Mouse (Mus musculus) heart, embryonic 11.5 days (tissue): ENCODE results near the gene Wscd1. TPM values are rescaled to one million over a fixed set of nuclear protein-coding genes. Genes with fewer than 3 reads are reported as not detected.

Source experiments
- ATAC-seq: fragments of 200-750 bp; cut with Nextera tagmentation; replicated peaks from 2 replicates; pipeline ENCODE4 v1.8.0; 2017; ENCODE audit warnings: moderate library complexity; ENCODE audit not compliant: insufficient number of reproducible peaks, low FRiP score, low TSS enrichment
- H3K27ac ChIP-seq: fragments of 300-500 bp; sonication (generic); 2 replicates; pipeline ENCODE4 v1.5.1; 2014; ENCODE audit warnings: mild to moderate bottlenecking, low read depth, low read length
- H3K27me3 ChIP-seq: fragments of 300-500 bp; sonication (generic); 2 replicates; pipeline ENCODE4 v1.6.1; 2014; ENCODE audit warnings: mild to moderate bottlenecking, low read length, mixed read lengths; ENCODE audit not compliant: control insufficient read depth, insufficient read depth
- H3K36me3 ChIP-seq: fragments of 300-500 bp; sonication (generic); 2 replicates; pipeline ENCODE4 v1.6.1; 2014; ENCODE audit warnings: mild to moderate bottlenecking, low read length, moderate library complexity, mixed read lengths; ENCODE audit not compliant: control insufficient read depth, insufficient read depth
- H3K4me1 ChIP-seq: fragments of 300-500 bp; sonication (generic); 2 replicates; pipeline ENCODE4 v1.6.1; 2014; ENCODE audit warnings: low read length; ENCODE audit not compliant: control insufficient read depth, insufficient read depth
- H3K4me2 ChIP-seq: fragments of 300-500 bp; sonication (generic); 2 replicates; pipeline ENCODE4 v1.6.1; 2014; ENCODE audit warnings: mild to moderate bottlenecking, moderate library complexity
- H3K4me3 ChIP-seq: fragments of 300-500 bp; sonication (generic); 2 replicates; pipeline ENCODE4 v1.5.1; 2014; ENCODE audit warnings: low read depth, low read length
- H3K9ac ChIP-seq: fragments of 300-500 bp; sonication (generic); 2 replicates; pipeline ENCODE4 v1.6.1; 2014; ENCODE audit warnings: mild to moderate bottlenecking, low read depth, low read length, moderate library complexity
- H3K9me3 ChIP-seq: fragments of 300-500 bp; sonication (generic); replicated peaks from 2 replicates; pipeline ENCODE4 v1.6.1; 2016; ENCODE audit warnings: low read length; ENCODE audit not compliant: control insufficient read depth
- WGBS: fragments of 180-500 bp; shearing (Covaris S2); extraction: QIAGEN DNeasy Blood & Tissue Kit; methylation state at CpG from one replicate; pipeline ENCODE4 v1.1.7; 2014; ENCODE audit not compliant: insufficient replicate concordance; 5-methylcytosine and 5-hydroxymethylcytosine counted together
- polyA plus RNA-seq: library from polyadenylated mRNA; unstranded; fragments of >200 nt; fragmentation: Nextera tagmentation; extraction: Ambion mirVana; gene quantifications from 2 replicates; pipeline ENCODE4 v1.2.1, GENCODE M21; 2014

Gene Wscd1
- polyA plus RNA-seq, 1 experiment from 2014 or later, result 1.9 TPM

DNA sequence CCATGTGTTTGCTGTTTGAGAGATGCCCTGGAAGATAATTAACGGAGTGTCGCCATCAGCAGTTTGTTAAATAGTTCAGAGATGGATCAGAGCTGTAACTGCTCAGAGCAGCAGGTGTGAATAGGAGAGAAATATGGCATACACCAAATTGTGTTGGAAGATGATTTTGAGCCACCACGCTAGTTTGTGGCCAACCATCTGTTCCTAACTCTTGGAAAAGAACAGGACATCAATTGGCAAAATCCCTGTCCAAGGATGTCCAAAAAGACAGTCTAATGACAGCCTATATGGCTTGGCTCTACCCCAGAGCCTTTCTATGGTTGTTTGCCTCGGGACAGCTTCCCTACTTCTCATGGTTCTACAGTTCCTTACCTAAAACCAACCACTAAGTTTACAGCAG lies 49.5 kb downstream of the Wscd1 start:
- Histone ChIP-seq H3K9me3 (no peaks in the 10 kb centered on the region), H3K36me3 (no peaks in the 10 kb centered on the region), H3K4me2 (no peak overlapping the region), H3K27me3 (no peaks in the 10 kb centered on the region), H3K9ac (no peak overlapping the region), H3K4me3 (no peak overlapping the region), H3K27ac (no peak overlapping the region), H3K4me1 (no peaks in the 10 kb centered on the region)
- no peak for ATAC-seq
- WGBS, result 75% methylated on average over 4 of the region's 4 CpGs

DNA sequence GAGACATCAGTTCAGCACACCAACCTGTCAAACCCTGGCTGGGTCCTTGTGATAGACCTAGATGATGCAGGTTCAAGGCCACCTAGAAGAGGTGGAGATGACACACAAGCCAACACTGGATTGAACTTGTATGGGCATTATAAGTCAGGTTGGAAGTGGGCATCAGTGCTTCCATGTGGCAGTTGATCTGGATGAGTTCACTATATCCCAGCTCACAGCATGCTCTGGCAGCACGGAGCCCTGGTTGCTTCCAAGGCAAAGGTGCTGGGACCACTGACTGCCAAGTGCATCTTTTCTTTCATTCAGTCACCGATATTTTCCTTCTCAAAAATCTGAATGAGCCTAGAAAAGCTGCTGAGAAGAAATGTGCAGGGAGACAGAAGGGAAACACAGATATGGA lies 58.8 kb downstream of the Wscd1 start:
- no peaks in the 10 kb centered on the region for H3K9me3 ChIP-seq
- no peak overlapping the region for H3K27ac ChIP-seq
- 80% methylated on average over 2 of the region's 2 CpGs for WGBS
- H3K4me2 ChIP-seq, result no peak overlapping the region
- no peaks in the 10 kb centered on the region for H3K4me1 ChIP-seq
- no peak for ATAC-seq
- H3K4me3 ChIP-seq, result no peak overlapping the region
- no peak overlapping the region for H3K9ac ChIP-seq
- H3K36me3 ChIP-seq, result no peaks in the 10 kb centered on the region
- H3K27me3 ChIP-seq, result no peaks in the 10 kb centered on the region

DNA sequence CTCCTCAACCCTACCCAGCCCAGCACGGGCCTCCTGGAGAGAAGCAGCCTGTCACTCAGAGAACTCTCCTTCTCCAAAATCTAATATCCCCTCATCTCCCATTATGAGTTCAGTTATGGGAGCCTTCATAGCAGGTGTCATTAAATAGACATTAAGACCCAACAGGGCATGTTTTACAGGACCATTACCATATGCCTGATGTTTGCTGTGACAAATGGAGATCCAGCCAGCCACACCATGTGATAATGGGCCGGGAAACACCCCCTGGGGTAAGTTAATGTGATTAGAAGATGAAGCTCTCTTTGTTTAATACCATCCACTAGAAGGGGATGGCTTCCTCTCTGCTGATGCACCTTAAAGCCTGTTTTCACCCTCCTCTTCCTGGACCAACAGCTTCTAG lies 62.1 kb downstream of the Wscd1 start:
- Histone ChIP-seq H3K4me3 (no peak overlapping the region), H3K9ac (no peak overlapping the region), H3K9me3 (no peaks in the 10 kb centered on the region), H3K4me2 (no peak overlapping the region), H3K27me3 (no peaks in the 10 kb centered on the region), H3K36me3 (no peaks in the 10 kb centered on the region), H3K4me1 (no peaks in the 10 kb centered on the region), H3K27ac (no peak overlapping the region)
- 47% methylated on average over 2 of the region's 2 CpGs for WGBS
- no peak for ATAC-seq

DNA sequence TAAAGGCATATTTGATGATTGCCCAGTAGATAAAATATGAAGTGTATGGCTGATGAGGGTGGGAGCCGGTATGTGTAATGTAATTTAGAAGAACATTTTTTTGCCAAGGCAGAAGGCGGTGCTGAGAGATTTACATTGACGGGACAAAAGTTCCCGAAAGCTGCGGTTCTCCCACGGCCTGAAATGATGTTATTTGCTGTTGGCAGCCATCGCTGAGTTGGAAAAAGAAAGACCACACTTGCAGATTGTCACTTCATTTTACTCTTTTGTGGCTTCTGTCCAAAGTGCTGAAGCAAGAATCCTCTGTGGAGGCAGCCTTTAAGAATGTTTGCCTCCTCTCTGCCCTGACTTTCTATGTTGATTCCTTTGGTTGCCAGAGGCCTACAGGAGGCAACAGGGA lies 63.2 kb downstream of the Wscd1 start:
- Histone ChIP-seq H3K27ac (no peak overlapping the region), H3K4me2 (no peak overlapping the region), H3K9me3 (no peaks in the 10 kb centered on the region), H3K36me3 (no peaks in the 10 kb centered on the region), H3K4me1 (no peaks in the 10 kb centered on the region), H3K27me3 (no peaks in the 10 kb centered on the region), H3K4me3 (no peak overlapping the region), H3K9ac (no peak overlapping the region)
- no peak for ATAC-seq
- 79% methylated on average over 7 of the region's 7 CpGs for WGBS

DNA sequence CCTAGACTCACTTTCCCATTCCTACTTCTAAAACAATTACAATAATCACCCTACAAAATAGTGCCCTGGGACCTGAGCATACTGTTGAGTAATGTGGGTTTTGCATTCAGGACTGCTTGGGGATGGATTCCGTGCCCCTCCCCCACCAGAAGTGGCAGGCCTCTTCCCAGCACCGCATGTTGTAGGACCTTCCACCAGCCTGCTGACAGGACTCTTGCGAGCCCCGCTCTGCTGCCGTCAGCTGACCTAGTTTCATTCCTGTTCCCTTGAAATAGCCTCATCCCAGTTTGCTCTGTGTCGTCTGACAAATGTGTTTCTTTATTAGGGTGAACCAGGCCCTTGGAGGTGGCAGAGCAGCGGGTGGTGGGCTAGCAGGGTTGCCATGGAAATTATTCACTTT lies 64.8 kb downstream of the Wscd1 start:
- Histone ChIP-seq H3K36me3 (no peaks in the 10 kb centered on the region), H3K4me1 (no peaks in the 10 kb centered on the region), H3K27me3 (no peaks in the 10 kb centered on the region), H3K9ac (no peak overlapping the region), H3K4me3 (no peak overlapping the region), H3K9me3 (no peaks in the 10 kb centered on the region), H3K4me2 (no peak overlapping the region), H3K27ac (no peak overlapping the region)
- 53% methylated on average over 7 of the region's 7 CpGs for WGBS
- ATAC-seq, result no peak

DNA sequence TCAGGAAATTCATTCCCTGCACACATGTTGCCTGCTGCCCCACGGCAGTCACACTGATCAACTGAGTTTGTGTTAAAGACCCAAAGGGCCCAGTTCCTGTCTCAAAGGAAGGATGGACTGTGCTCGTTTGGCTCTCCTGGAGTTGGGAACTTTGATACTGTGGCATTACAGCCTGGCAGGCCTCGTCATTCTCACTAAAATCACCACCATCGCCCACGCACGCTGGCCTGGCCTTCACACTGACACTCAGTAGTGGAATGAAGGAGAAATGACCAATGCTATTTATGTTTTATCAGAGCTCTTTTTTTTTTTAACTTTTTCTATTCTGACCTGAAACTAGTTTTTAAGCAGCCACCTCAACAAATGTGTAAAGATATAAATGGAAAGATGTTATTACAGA lies 65.6 kb downstream of the Wscd1 start:
- Histone ChIP-seq H3K4me2 (no peak overlapping the region), H3K9me3 (no peaks in the 10 kb centered on the region), H3K4me1 (no peaks in the 10 kb centered on the region), H3K27me3 (no peaks in the 10 kb centered on the region), H3K4me3 (no peak overlapping the region), H3K36me3 (no peaks in the 10 kb centered on the region), H3K27ac (no peak overlapping the region), H3K9ac (no peak overlapping the region)
- 75% methylated on average over 6 of the region's 6 CpGs for WGBS
- no peak for ATAC-seq

DNA sequence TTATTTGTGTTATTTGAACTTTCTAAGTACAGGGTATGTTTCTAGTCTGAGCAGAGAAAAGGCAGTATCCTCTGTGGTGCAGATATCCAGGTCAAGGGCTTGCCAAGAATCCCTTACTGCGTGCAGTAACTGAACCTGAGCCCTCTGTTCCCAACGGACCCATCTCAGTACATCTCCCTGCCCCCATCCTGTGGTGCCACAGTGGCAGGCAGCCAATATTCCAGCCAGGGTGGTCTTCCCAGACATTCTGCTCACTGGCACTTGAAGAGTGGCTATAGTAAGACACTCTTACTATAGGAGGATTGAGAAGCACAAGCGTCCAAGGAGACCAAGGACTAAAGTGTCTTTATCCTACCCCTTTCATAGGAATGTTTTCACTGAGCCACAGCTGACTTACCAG lies 67.2 kb downstream of the Wscd1 start:
- H3K4me2 ChIP-seq, result no peak overlapping the region
- 75% methylated on average over 3 of the region's 3 CpGs for WGBS
- no peak overlapping the region for H3K4me3 ChIP-seq
- no peak overlapping the region for H3K27ac ChIP-seq
- H3K9ac ChIP-seq, result no peak overlapping the region
- H3K4me1 ChIP-seq, result no peaks in the 10 kb centered on the region
- ATAC-seq, result no peak
- H3K36me3 ChIP-seq, result no peaks in the 10 kb centered on the region
- H3K27me3 ChIP-seq, result 0 out of 2 replicates have a peak, but pooled peaks cover 4% of the 10 kb centered on the region
- no peaks in the 10 kb centered on the region for H3K9me3 ChIP-seq

DNA sequence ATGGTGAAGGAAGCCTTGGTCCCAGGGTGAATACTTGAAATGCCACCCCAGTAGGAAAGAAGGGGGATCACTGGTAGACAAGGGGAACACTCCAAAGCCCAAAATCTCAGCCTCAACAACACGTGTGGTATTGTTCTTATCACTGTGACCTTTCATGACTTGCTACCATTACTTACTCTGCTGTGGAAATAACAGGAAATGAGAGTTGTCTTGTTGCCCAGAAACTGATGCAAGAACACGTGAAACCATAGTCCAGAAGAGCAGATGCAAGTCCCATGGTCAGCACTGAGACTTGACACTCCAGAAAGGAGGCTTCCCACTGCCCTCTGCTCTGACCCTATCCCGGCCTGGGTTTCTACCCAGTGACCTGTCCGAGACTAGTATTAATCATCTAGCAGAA lies 67.6 kb downstream of the Wscd1 start:
- H3K9me3 ChIP-seq, result no peaks in the 10 kb centered on the region
- no peak overlapping the region for H3K4me2 ChIP-seq
- no peak overlapping the region for H3K9ac ChIP-seq
- 57% methylated on average over 4 of the region's 4 CpGs for WGBS
- no peak overlapping the region for H3K4me3 ChIP-seq
- no peak overlapping the region for H3K27ac ChIP-seq
- no peak for ATAC-seq
- 0 out of 2 replicates have a peak, but pooled peaks cover 4% of the 10 kb centered on the region for H3K27me3 ChIP-seq
- H3K4me1 ChIP-seq, result no peaks in the 10 kb centered on the region
- no peaks in the 10 kb centered on the region for H3K36me3 ChIP-seq

DNA sequence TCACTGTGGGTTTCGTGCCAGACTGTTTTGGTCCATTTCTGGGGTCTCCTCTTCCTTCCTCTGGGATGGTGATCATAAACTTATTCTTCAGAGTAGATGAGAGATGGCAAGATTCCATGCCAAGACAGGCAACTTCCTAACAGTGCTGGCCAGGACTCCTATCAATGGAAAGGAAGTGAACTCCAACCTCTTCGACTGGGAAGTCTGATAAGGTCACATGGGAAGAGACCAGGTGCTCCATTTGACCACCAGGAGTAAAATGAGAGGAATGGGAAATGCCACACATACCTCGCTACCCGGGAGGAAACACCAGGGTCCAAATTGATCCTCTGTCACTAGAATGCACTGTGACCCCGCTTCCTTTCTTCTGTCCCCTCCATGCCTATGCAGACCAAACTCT lies 68.4 kb downstream of the Wscd1 start:
- WGBS, result 58% methylated on average over 5 of the region's 5 CpGs
- H3K9ac ChIP-seq, result no peak overlapping the region

More for the DNA sequence above, 68.4 kb downstream of the Wscd1 start:
- no peaks in the 10 kb centered on the region for H3K36me3 ChIP-seq
- no peak overlapping the region for H3K4me3 ChIP-seq
- H3K4me2 ChIP-seq, result no peak overlapping the region
- H3K4me1 ChIP-seq, result no peaks in the 10 kb centered on the region
- ATAC-seq, result no peak
- no peaks in the 10 kb centered on the region for H3K9me3 ChIP-seq
- 0 out of 2 replicates have a peak, but pooled peaks cover 4% of the 10 kb centered on the region for H3K27me3 ChIP-seq
- H3K27ac ChIP-seq, result no peak overlapping the region
